Mouse (Mus musculus) kidney, embryonic 16.5 days (tissue): ENCODE measurements around the gene Leng8. TPM values are rescaled to one million over a fixed set of nuclear protein-coding genes. Genes with fewer than 3 reads are reported as not detected.
A peak's percentile ranks its signal among the peaks of the same experiment; 100 is the strongest.

ENCODE experiments used
- ATAC-seq: fragments of 200-750 bp; cut with Nextera tagmentation; 2 replicates; pipeline ENCODE4 v1.8.0; 2017; ENCODE audit warnings: moderate TSS enrichment; ENCODE audit not compliant: low FRiP score, low TSS enrichment
- H3K27ac ChIP-seq: fragments of 300-500 bp; sonication (generic); 2 replicates; pipeline ENCODE4 v1.5.1; 2014; ENCODE audit warnings: low read length
- H3K27me3 ChIP-seq: fragments of 300-500 bp; sonication (generic); 2 replicates; pipeline ENCODE4 v1.6.1; 2014; ENCODE audit warnings: low read length, control low read depth, mixed read lengths; ENCODE audit not compliant: insufficient read depth
- H3K36me3 ChIP-seq: fragments of 300-500 bp; sonication (generic); 2 replicates; pipeline ENCODE4 v1.6.1; 2014; ENCODE audit warnings: low read length, control low read depth, mixed read lengths; ENCODE audit not compliant: insufficient read depth
- H3K4me1 ChIP-seq: fragments of 300-500 bp; sonication (generic); 2 replicates; pipeline ENCODE4 v1.6.1; 2014; ENCODE audit warnings: low read length, control low read depth, mixed read lengths; ENCODE audit not compliant: insufficient read depth
- H3K4me2 ChIP-seq: fragments of 300-500 bp; sonication (generic); replicated peaks from 2 replicates; pipeline ENCODE4 v1.6.1; 2014; ENCODE audit warnings: low read depth, low read length
- H3K4me3 ChIP-seq: fragments of 300-500 bp; sonication (generic); 2 replicates; pipeline ENCODE4 v1.5.1; 2014; ENCODE audit warnings: mild to moderate bottlenecking, low read length
- H3K9ac ChIP-seq: fragments of 300-500 bp; sonication (generic); replicated peaks from 2 replicates; pipeline ENCODE4 v1.6.1; 2014; ENCODE audit warnings: low read length
- H3K9me3 ChIP-seq: fragments of 300-500 bp; sonication (generic); 2 replicates; pipeline ENCODE4 v1.6.1; 2016; ENCODE audit warnings: low read length, control low read depth
- WGBS: fragments of 180-500 bp; shearing (Covaris S2); extraction: QIAGEN DNeasy Blood & Tissue Kit; methylation state at CpG from one replicate; pipeline ENCODE4 v1.1.7; 2014; 5-methylcytosine and 5-hydroxymethylcytosine counted together
- polyA plus RNA-seq: library from polyadenylated mRNA; unstranded; fragments of >200 nt; fragmentation: Nextera tagmentation; extraction: Ambion mirVana; gene quantifications from 2 replicates; pipeline ENCODE4 v1.2.1, GENCODE M21; 2015

Gene Leng8
- polyA plus RNA-seq, 1 experiment from 2014 or later = 59.7 TPM

DNA sequence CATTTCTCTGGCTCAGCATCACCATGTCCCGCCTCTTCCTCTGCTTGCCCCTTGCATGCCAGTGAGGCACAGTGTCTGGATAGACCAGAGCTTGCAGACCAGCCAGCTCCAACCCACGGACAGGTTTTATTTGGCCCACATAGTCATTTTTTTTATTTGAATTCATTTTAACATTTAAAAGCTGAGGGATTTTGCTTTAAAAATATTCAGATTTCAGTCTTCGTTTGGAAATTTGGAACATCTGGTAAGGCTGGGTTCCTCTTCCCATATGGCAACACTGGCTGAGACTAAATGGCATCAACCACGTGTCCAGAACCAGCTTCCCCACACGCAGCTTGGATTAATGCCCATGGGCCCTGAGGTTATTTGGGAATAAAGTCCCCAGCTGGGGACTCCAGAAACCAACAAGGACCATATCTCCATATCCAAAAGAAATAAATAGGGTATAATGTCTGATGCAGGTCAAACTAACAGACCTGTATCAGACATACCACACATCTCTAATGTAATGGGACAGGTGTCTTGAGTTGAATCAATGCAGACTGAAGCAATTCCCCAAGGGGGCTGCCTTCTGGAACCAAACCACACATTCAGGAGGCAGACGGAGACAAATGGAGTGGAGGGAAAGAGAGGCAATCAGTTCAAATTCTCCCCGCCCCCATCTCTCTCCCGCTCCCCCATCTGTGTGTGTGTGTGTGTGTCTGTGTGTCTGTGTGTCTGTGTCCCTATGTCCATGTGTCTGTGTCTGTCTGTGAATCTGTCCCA lies 19.6 kb upstream of the Leng8 start:
- WGBS = 73% methylated on average over 8 of the region's 8 CpGs
- no peak for ATAC-seq
- no peak overlapping the region for H3K4me3 ChIP-seq

DNA sequence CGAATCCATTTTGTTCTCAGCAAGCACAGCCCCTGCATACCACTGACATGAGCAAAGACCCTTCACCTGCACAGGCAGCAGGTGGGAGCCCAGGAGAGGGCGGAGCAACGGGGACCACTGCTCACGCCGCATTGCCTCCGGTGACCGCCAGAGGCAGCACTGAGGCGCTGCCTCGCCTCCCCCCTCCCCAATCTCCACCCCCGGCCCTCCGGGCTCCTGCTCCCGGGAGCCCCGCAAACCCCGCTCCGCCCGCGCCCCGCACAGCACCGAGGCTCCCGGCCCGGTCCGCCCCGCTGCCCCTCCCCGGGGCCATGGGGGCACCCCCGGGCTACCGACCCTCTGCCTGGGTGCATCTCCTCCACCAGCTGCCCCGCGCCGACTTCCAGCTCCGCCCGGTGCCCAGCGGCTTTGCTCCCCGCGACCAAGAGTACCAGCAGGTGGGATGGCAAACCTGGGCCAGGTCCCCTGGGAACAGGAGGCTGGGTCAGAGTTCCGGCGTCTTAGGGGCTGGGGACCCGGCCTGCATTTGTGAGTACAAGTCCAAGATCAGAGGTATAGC lies 17.4 kb upstream of the Leng8 start, which contains the start of gene Ttyh1:
Gene Ttyh1 (plus strand): TSS at position 65 of the 559 bp plus-strand sequence.
- peak within 1 kb of the TSS; percentile 65 for H3K9ac ChIP-seq
- peak within 1 kb of the TSS; percentile 67 for H3K4me2 ChIP-seq
- peaks cover 31% of the 10 kb centered on the region for H3K27me3 ChIP-seq
- peak within 1 kb of the TSS; percentile 50 for H3K4me3 ChIP-seq
- H3K36me3 ChIP-seq = no peaks in the 10 kb centered on the region
- no peaks in the 10 kb centered on the region for H3K9me3 ChIP-seq
- H3K4me1 ChIP-seq = peaks cover 9% of the 10 kb centered on the region; the same call in 1 of the 2 replicates
- 1% methylated on average over 22 of the region's 37 CpGs for WGBS
- ATAC-seq = peak; percentile 58
- H3K27ac ChIP-seq = no peak within 1 kb of the TSS

More for the DNA sequence above, 19.6 kb upstream of the Leng8 start:
- peaks cover 7% of the 10 kb centered on the region; the same call in 1 of the 2 replicates for H3K4me1 ChIP-seq
- H3K27ac ChIP-seq = no peak overlapping the region
- H3K36me3 ChIP-seq = no peaks in the 10 kb centered on the region
- no peaks in the 10 kb centered on the region for H3K9me3 ChIP-seq
- no peak overlapping the region for H3K4me2 ChIP-seq
- H3K9ac ChIP-seq = no peak overlapping the region
- peaks cover 31% of the 10 kb centered on the region for H3K27me3 ChIP-seq

DNA sequence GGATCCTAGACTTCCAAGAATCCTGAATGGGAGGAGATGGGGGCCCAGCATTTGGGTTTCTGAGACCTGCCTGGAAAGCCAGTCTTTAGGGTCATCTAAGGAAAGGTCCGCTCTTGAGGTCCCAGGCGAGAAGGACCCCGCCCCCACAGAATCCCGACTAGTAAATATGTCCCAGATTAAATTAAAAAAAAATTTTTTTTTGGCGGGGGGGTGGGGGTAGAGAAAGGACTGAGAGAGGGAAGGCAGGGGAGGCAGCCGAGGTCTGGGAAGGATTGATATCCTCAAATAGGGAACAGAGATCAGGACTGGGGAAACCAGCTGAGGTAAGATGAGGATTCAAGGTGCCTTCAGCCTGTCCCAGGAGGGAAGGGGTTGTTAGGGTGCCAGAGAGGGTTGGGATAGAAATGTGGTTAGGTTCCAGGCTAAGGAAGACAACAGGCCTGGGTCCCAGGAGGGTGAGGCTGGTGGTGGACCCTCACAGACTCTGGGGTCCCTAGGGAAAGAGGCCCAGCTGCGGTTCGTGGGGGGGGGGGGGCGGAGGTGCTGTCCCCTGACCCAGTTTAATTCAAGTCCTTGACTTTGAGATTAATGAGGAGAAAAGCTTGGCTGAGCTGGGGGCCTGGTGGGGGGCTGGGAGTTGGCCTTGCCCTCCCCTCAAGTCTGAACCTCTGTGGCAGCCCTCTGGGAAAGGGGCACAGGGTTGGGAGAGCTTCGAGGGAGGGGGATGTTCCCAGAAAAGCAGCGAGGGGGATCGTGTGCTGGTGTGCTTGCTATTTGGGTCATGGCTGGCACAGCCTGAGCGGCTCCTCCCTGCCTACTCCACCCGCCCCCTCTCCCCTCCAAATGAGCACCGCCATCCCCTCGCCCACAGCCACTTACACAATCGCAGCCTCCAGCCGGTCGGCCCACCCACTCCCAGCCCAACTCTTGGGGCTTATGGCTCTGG lies 16.6 kb upstream of the Leng8 start:
- H3K36me3 ChIP-seq = no peaks in the 10 kb centered on the region
- no peak for ATAC-seq
- WGBS = 17% methylated on average over 19 of the region's 19 CpGs
- peaks cover 31% of the 10 kb centered on the region for H3K27me3 ChIP-seq
- H3K9ac ChIP-seq = no peak overlapping the region
- peak overlapping the region; percentile 50 for H3K4me3 ChIP-seq
- H3K4me2 ChIP-seq = peak overlapping the region; percentile 67
- H3K9me3 ChIP-seq = no peaks in the 10 kb centered on the region
- H3K4me1 ChIP-seq = peaks cover 15% of the 10 kb centered on the region
- no peak overlapping the region for H3K27ac ChIP-seq

DNA sequence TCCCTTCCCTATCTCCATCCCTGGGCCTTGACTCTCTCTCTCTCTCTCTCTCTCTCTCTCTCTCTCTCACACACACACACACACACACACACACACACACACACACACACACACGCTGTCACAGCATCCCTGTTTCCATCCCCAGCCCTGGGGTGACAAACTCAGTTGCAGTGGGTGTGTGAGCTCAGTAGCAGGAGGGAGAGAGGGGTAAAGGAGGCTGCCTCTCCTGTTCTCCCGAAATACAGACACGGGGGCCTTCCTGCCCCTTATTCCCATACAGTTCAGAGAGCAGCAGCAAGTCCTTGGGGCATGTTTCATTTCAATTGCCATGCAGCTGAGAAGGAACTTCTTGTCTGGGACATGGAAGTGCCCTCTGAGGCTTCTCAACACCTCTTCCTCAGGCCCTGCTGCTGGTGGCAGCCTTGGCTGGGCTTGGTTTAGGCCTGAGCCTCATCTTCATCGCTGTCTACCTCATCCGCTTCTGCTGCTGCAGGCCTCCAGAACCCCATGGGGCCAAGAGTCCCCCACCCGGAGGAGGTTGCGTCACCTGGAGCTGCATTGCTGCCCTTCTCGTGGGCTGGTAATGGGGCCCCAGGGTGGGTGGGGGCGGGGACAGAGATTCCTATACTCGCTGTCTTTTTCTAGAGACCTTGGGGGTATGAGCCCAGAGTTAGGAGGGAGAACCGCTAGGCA lies 14.6 kb upstream of the Leng8 start:
- Histone ChIP-seq H3K27ac (no peak overlapping the region), H3K9me3 (no peaks in the 10 kb centered on the region), H3K4me3 (no peak overlapping the region), H3K9ac (no peak overlapping the region), H3K27me3 (peaks cover 31% of the 10 kb centered on the region), H3K4me2 (no peak overlapping the region), H3K36me3 (no peaks in the 10 kb centered on the region), H3K4me1 (peaks cover 15% of the 10 kb centered on the region)
- no peak for ATAC-seq
- whole genome bisulfite sequencing = 55% methylated on average over 11 of the region's 11 CpGs

DNA sequence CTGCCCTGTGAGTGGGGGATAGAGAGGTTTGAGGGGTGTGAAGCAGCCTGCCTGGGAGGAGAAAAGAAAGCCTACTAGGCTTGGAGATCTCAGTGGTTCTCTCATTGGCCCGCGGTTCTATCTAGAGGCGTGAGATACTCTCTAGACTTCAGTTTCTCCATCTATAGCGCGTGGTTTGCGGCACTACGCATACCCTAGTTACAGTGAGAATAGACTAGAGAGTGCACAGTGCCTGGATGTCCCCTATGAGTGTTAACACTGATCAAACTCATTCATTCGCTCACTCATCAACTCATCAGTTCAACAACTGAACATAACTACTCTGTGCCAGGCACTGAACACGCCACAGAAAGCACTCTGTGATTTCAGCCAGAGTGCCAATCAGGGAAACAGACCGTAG lies 14.1 kb upstream of the Leng8 start:
- ATAC-seq = no peak
- no peak overlapping the region for H3K9ac ChIP-seq
- peaks cover 15% of the 10 kb centered on the region for H3K4me1 ChIP-seq
- H3K27me3 ChIP-seq = peaks cover 31% of the 10 kb centered on the region
- H3K4me2 ChIP-seq = no peak overlapping the region
- H3K36me3 ChIP-seq = no peaks in the 10 kb centered on the region
- no peak overlapping the region for H3K27ac ChIP-seq
- WGBS = 85% methylated on average over 10 of the region's 10 CpGs
- H3K9me3 ChIP-seq = no peaks in the 10 kb centered on the region
- H3K4me3 ChIP-seq = no peak overlapping the region

DNA sequence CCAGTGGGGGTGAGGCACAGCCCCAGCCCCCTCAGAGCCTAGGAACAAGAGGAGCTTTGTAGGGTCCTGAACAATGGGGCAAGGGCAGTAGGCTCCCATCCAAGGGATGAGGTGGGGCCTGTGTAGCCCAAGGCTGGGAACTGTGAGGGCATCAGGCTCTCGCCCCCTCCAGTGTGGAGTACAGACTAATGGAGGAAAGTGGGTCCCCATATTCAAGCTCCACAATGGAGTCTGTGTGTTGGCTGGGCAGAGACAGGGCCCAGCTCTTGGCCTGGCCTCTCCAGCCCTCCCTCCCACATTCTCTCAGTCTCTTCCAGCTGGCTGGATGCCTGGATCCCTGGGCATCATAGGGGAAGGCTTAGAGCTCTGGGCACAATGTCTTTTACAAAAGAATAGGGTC lies 13.1 kb upstream of the Leng8 start:
- 67% methylated on average over 1 of the region's 1 CpGs for WGBS
- ATAC-seq = no peak

DNA sequence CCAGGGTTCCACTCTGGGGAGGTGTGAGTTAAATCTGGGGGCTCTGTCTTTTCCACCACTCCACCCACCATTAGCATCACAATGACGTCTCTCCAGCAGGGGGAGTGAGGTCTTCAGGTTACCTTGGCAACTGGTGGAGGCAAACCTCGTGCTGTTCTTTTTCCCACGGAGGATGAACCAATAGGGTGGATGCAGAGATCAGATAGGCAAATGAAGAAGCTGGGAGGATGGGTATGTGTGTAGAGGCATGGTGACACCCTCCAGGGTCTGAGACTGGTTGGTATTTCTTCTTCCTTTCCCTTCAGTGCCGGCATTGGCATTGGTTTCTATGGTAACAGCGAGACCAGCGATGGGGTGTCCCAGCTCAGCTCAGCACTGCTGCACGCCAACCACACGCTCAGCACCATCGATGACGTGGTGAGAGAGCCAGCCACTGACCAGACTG lies 12.5 kb upstream of the Leng8 start:
- H3K4me3 ChIP-seq = peak overlapping the region; percentile 16
- 0 out of 2 replicates have a peak overlapping the region, but pooled peaks have one; percentile 31 for H3K4me2 ChIP-seq
- H3K27me3 ChIP-seq = peaks cover 19% of the 10 kb centered on the region
- WGBS = 3% methylated on average over 10 of the region's 10 CpGs
- peaks cover 11% of the 10 kb centered on the region for H3K4me1 ChIP-seq
- H3K9me3 ChIP-seq = no peaks in the 10 kb centered on the region
- H3K27ac ChIP-seq = no peak overlapping the region
- ATAC-seq = peak; percentile 53; the same call in 1 of the 2 replicates
- H3K36me3 ChIP-seq = no peaks in the 10 kb centered on the region
- no peak overlapping the region for H3K9ac ChIP-seq

More for the DNA sequence above, 13.1 kb upstream of the Leng8 start:
- Histone ChIP-seq H3K4me3 (no peak overlapping the region), H3K9me3 (no peaks in the 10 kb centered on the region), H3K27me3 (peaks cover 24% of the 10 kb centered on the region), H3K36me3 (no peaks in the 10 kb centered on the region), H3K9ac (no peak overlapping the region), H3K4me1 (peaks cover 15% of the 10 kb centered on the region), H3K27ac (no peak overlapping the region), H3K4me2 (no peak overlapping the region)

DNA sequence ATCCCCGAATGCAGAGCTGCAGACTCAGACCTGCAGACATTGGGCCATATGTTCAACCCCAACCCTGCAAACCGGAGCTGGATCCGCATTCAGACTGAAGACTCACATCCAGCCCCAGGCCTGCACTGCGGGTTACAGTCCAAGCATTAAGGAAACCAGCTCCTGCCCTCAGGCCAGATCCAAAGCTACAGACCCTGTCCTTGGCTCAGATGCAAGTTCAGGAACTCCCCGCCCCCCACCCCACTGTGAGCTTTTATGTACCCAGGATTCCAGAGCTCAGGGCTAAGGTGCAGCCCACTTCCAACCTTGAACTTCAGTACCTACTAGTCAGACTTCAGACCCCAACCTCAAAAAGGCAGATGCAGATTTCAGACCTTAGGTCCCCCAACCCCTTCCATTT lies 12.0 kb upstream of the Leng8 start:
- no peak for ATAC-seq
- peaks cover 9% of the 10 kb centered on the region for H3K4me1 ChIP-seq
- no peaks in the 10 kb centered on the region for H3K36me3 ChIP-seq
- H3K4me2 ChIP-seq = no peak overlapping the region
- H3K27ac ChIP-seq = no peak overlapping the region
- no peaks in the 10 kb centered on the region for H3K9me3 ChIP-seq
- H3K27me3 ChIP-seq = peaks cover 15% of the 10 kb centered on the region
- 0 out of 2 replicates have a peak overlapping the region, but pooled peaks have one; percentile 25 for H3K9ac ChIP-seq
- no peak overlapping the region for H3K4me3 ChIP-seq
- 18% methylated on average over 5 of the region's 5 CpGs for WGBS

DNA sequence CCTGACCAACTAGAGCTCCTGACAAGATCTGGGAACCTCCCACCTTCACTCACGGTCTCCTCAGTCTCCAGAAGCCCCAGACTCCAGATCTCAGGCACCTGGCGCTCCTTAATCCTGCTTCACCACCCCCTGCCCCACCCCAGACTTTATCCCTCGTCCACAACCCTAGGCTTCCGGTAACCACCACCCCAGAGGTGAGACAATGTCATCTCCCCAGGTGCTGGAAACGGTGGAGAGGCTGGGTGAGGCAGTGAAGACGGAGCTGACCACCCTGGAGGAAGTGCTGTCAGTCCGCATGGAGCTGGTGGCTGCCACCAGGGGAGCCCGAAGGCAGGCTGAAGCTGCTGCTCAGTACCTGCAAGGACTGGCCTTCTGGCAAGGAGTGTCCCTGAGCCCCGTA lies 11.5 kb upstream of the Leng8 start:
- Histone ChIP-seq H3K4me1 (peaks cover 9% of the 10 kb centered on the region), H3K27ac (no peak overlapping the region), H3K4me2 (no peak overlapping the region), H3K9me3 (no peaks in the 10 kb centered on the region), H3K9ac (0 out of 2 replicates have a peak overlapping the region, but pooled peaks have one; percentile 25), H3K27me3 (peaks cover 10% of the 10 kb centered on the region), H3K4me3 (no peak overlapping the region), H3K36me3 (no peaks in the 10 kb centered on the region)
- ATAC-seq = no peak
- 33% methylated on average over 9 of the region's 9 CpGs for WGBS
